Mouse (Mus musculus): ENCODE data around the gene Dph2. TPM values are rescaled to one million over a fixed set of nuclear protein-coding genes. Genes with fewer than 3 reads are reported as not detected.

Dph2 gene
- total RNA-seq, 2 experiments from 2014 or later = 2.9 to 5.0 TPM

DNA sequence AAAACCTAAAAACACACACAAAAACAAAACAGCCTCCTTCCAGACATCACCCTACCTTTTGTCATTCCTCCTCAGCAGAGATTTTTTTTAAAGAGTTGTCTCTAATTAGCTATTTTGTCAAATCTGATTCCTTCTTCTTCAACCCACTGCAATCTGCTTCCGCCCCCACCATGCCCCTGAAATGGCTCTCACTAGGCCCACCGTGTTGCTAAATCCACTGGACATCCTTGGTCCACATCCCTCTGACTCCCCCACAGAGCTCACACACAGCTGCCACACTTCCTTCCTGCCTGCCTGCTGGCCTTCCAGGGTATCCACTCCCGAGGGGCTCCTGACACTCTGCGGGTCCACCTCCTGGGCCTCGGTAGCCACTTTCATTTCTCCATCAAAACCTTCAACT lies 13.1 kb downstream of the Dph2 start:
- DNase-seq = no peak
- intact Hi-C loops (cut with DNase I) = no loop called here

- no peak for DNase-seq
- intact Hi-C loops (cut with DNase I) = no loop called here
Measured at GRCm38 (mm10) chr4:117878301-117878700, 13.5 kb downstream of the Dph2 start.

GRCm38 (mm10) chr4:117873615-117874014 lies 18.2 kb downstream of the Dph2 start:
- intact Hi-C loops (cut with DNase I) = no loop called here
- DNase-seq = no peak

- intact Hi-C loops (cut with DNase I) = no loop called here
- no peak for DNase-seq
Measured at GRCm38 (mm10) chr4:117872471-117872886, 19.4 kb downstream of the Dph2 start, which contains the start of gene Ccdc24. Gene Ccdc24 (minus strand): TSS chr4:117872557.

GRCm38 (mm10) chr4:117871787-117872186 lies 20.0 kb downstream of the Dph2 start:
- intact Hi-C loops (cut with DNase I) = no loop called here
- DNase-seq = no peak

- intact Hi-C loops (cut with DNase I) = no loop called here
Measured at GRCm38 (mm10) chr4:117870437-117870836, 21.4 kb downstream of the Dph2 start.

DNA sequence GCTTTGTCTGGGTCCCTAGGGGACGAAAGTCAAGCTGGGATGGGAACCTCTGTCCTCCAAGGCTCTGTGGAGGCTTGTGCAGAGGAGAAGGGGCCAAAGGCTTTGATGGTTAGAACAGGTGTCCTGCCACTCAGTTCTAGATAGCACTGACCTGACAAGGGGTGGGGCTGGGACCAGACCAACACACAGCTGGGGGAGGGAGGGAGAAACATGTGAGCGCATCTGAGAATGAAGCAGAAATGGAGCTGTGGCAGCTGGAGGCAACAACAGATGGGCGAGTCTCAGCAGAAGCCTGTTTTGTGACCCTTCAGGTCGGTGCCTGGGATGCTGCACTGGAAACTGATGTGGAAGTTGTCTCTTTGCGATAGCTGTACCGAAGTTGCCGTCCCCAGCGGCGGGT lies 22.5 kb downstream of the Dph2 start:
- no peak for DNase-seq
- intact Hi-C loops (cut with DNase I) = loop anchor here (10.0 kb wide), 1 partner anchor 165 kb away; no protein-coding TSS in a partner anchor

More at GRCm38 (mm10) chr4:117870437-117870836, 21.4 kb downstream of the Dph2 start:
- DNase-seq = no peak

DNA sequence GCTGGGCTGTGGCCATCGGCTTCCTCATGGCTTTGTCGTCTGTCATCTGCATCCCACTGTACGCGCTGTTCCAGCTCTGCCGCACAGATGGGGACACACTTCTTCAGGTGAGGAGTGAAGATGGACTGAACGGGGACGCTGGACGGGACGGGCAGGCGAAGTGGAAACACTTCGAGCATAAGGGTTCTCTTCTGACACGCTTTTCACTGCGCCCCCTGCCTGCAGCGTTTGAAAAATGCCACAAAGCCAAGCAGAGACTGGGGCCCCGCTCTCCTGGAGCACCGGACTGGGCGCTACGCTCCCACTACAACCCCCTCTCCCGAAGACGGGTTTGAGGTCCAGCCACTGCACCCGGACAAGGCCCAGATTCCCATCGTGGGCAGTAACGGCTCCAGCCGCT lies 24.0 kb downstream of the Dph2 start:
- intact Hi-C loops (cut with DNase I) = loop anchor here (1.0 to 10.0 kb wide), 2 partner anchors 39 to 163 kb away; no protein-coding TSS in a partner anchor

DNA sequence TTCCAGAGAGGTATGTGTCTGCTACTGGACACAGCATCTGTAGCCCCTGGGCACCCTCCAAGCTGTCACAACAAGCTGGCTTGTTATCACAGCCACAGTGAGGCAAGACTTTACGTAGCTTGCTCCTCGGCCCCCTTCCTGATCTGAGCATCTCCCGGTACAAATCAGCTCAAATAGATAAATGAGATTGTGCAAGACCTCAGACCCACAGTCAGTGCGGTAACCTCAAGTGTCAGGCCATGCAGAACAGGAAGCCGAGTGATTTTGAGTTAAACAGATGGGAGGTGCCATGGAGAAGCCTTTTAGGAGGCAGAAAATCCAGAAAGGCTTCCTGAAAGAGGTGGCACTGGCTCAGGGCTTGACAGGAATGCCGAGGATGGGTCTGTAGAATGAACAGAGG lies 24.8 kb downstream of the Dph2 start:
- intact Hi-C loops (cut with DNase I) = loop anchor here (10.0 kb wide), 1 partner anchor 162 kb away; no protein-coding TSS in a partner anchor
- no peak for DNase-seq

More for the DNA sequence above, 24.0 kb downstream of the Dph2 start:
- peak; percentile 66 to 70 for DNase-seq

- intact Hi-C loops (cut with DNase I) = loop anchor here (10.0 kb wide), 1 partner anchor 161 kb away; no protein-coding TSS in a partner anchor
- peak; percentile 58 to 65 for DNase-seq
Measured at GRCm38 (mm10) chr4:117866083-117866482, 25.7 kb downstream of the Dph2 start.

GRCm38 (mm10) chr4:117862823-117863222 lies 29.0 kb downstream of the Dph2 start:
- intact Hi-C loops (cut with DNase I) = loop anchor here (10.0 kb wide), 1 partner anchor 158 kb away; no protein-coding TSS in a partner anchor
- no peak for DNase-seq

DNA sequence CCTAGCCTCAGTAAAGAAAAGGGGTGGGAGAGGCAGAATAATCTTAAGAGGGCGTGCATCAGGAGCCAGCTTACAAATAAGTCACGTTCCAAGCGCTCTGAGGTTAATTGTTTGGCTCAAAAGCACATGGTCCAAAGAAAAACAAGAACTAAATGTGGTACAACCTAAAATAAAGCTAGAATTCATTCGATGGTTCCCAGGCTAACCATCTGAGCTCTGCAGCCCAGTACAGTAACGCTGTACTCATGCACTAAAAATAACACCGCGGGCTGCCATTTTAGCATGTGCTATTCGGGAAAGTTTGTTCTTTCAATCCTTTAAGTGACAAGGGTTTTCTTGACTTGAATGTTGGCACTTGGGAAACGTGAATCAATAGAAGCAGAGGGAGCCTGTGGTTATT lies 31.3 kb downstream of the Dph2 start:
- intact Hi-C loops (cut with DNase I) = loop anchor here (10.0 kb wide), 1 partner anchor 156 kb away; no protein-coding TSS in a partner anchor

GRCm38 (mm10) chr4:117858794-117859193 lies 33.0 kb downstream of the Dph2 start:
- intact Hi-C loops (cut with DNase I) = loop anchor here (2.0 kb wide), 1 partner anchor 30 kb away; no protein-coding TSS in a partner anchor
- DNase-seq = peak; percentile 61 to 64

More for the DNA sequence above, 31.3 kb downstream of the Dph2 start:
- no peak for DNase-seq

- DNase-seq = no peak
- intact Hi-C loops (cut with DNase I) = no loop called here
Measured at GRCm38 (mm10) chr4:117855146-117855545, 36.7 kb downstream of the Dph2 start.

DNA sequence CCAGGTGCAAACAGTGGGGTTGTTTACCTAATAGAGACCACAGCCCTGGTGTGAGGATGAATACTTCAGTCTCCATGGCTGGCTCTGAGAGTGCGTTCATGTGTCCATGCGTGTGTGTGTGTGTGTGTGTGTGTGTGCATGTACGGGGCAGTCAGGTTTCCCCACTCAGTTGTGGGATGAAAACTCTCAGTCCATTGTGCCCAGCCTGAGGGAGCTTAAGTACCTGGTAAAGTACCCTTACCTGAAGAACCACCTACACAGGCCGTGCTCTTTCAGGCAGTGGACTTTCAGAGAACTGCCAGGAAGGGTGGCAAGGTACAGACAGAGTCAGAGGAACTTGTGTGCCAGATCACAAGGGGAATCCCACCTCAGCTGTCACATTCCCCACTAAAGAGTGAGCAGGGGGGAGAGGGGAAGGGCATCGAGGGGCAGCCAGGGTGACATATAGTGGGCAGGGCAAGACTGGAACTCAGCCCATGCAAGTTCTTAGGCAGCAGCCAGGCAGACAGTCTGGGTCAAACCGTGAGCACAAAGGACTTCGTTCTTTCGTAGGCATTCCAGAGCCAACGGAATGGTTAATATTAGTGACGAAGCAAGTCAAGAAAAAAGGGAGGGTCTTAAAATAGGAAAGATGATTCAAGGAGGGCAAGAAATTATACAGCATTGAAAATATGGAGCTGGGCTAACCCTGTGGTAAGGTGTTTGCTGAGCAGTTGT lies 39.5 kb downstream of the Dph2 start:
- DNase-seq = no peak
- intact Hi-C loops (cut with DNase I) = no loop called here

DNA sequence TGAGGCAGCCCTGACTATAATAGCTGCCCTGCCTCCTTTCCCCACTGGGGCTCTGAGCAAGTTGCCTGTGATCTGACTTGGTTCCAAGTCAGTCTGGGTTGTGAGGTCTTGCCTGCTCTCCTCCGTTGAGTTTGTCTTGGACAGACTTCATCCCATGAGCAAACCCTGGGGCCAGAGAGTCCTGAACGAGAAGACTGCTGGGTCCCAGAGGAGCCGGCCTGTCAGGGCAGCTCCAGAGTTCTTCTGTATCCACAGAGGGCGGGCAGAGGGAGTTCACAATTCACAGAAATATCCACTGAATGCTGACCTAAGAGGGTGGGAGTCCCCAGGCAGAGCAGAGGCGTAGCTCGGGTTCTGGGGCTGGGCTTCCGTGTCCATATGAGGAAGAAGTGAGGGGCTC lies 41.0 kb downstream of the Dph2 start:
- peak; percentile 44 to 45 for DNase-seq
- intact Hi-C loops (cut with DNase I) = no loop called here

DNA sequence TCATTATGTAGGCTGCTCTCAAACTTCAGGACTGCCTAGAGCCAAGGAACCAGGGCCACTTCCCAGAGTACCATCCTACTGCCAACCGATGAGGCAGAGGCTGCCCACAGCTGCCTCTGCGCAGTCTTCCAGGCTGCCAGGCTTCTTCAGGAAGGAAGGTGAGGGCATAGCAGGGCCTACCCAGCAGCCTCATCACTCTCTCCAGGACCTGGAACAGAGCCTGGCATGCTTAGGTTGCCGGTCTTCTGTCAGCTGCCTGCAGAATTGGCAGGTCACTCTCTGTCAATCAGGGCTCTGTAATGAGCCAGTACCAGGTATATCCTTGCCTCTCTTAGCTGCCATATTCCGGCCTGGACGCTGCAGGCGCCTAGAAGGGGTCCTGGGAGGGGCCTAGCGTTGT lies 41.7 kb downstream of the Dph2 start:
- intact Hi-C loops (cut with DNase I) = no loop called here
- peak in 1 of 2 experiments; percentile 6 for DNase-seq

DNA sequence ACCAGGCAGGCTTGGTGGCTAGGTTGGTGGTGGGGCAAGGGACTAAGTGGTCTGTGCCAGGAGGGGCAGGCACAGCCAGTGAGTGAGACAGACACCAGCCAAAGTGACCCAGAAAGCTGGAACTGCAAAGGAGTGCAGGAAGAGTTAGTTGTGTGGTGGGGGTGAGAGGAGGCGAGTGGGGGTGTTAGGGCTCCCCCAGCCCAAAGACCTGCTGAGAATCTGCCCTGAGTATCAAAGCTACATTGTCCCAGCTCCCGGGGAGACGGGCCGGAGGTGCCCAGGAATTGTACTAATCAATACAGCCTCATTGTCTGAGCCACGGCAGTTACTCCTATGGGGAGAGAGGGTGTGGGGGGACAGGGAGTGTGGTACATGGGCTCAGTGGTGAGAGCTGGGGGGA lies 42.3 kb downstream of the Dph2 start:
- intact Hi-C loops (cut with DNase I) = no loop called here
- DNase-seq = no peak

DNA sequence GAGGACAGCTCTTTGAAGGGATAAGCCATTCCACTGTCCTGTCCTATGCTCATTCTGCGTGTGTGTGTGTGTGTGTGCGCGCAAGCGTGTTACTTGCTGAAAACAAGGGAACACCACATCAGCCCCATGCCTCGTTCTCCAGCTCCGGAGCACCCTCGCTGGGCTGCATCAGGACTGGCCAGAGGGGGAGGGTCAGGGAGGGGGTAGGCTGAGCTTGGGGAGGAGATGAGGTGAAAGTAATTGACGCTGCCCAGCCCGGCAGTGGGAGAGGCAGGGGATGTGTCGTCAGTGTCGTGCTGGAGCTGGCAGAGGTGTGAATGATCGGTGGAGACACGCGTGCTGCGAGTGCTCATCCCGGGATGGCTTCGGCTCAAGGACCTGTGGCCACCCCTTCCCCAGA lies 42.8 kb downstream of the Dph2 start:
- intact Hi-C loops (cut with DNase I) = no loop called here

GRCm38 (mm10) chr4:117847011-117847410 lies 44.8 kb downstream of the Dph2 start:
- DNase-seq = no peak
- intact Hi-C loops (cut with DNase I) = no loop called here

More for the DNA sequence above, 42.8 kb downstream of the Dph2 start:
- DNase-seq = no peak

DNA sequence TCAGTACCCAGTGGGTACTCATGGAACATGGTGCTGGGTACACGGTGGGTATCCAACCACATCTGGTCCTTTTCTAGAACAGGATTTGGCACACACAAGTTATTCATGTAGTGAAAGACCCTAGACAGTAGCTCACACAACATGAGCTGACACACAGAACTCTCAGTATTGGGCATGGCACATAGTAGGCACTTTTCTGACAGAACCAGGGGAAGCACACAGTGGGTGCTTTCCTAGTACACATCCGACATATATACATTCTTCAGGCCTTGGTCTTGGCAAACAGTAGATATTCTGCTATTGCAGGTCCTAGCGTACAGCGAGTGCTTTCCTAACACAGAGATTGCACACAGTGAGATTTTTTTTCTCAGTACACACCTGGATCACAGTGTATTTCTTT lies 45.6 kb downstream of the Dph2 start:
- intact Hi-C loops (cut with DNase I) = no loop called here
- no peak for DNase-seq

GRCm38 (mm10) chr4:117845316-117845715 lies 46.5 kb downstream of the Dph2 start:
- intact Hi-C loops (cut with DNase I) = no loop called here
- no peak for DNase-seq

All from heart, postnatal 36 days (tissue).